Mouse (Mus musculus) kidney, adult 2 months (tissue): ENCODE measurements around the gene Pecr. TPM values are rescaled to one million over a fixed set of nuclear protein-coding genes. Genes with fewer than 3 reads are reported as not detected.
"Not testable (repeated sequence)": the region's sequence is repeated elsewhere in the genome, so short reads cannot be mapped to it uniquely, and the experiment has no call there.

Source experiments
- DNase-seq: peaks from one replicate; pipeline ENCODE4 v3.0.0; 2021
- H3K27ac ChIP-seq: fragments of 200-500 bp; 2 replicates; pipeline ENCODE4 v1.5.1; 2012; ENCODE audit warnings: low read depth, low read length, control low read depth, inconsistent platforms; ENCODE audit not compliant: insufficient read depth
- H3K27me3 ChIP-seq: fragments of 200-500 bp; replicated peaks from 2 replicates; pipeline ENCODE4 v1.6.1; 2012; ENCODE audit warnings: mild to moderate bottlenecking, moderate library complexity, low read length, inconsistent platforms; ENCODE audit not compliant: control insufficient read depth, insufficient read depth
- H3K36me3 ChIP-seq: fragments of 200-500 bp; 2 replicates; pipeline ENCODE4 v1.6.1; 2012; ENCODE audit warnings: mild to moderate bottlenecking, moderate library complexity, low read length, inconsistent platforms; ENCODE audit not compliant: control insufficient read depth, insufficient read depth
- H3K4me1 ChIP-seq: fragments of 200-500 bp; 2 replicates; pipeline ENCODE4 v1.6.1; 2011; ENCODE audit warnings: low read length; ENCODE audit not compliant: control insufficient read depth, insufficient read depth
- H3K4me3 ChIP-seq: fragments of 200-500 bp; 2 replicates; pipeline ENCODE4 v1.5.1; 2011; ENCODE audit warnings: mild to moderate bottlenecking, low read depth, low read length, control low read depth; ENCODE audit not compliant: insufficient read depth
- CTCF ChIP-seq: fragments of 200-500 bp; conservative IDR thresholded peaks from 2 replicates; pipeline ENCODE4 v1.5.1; 2011; ENCODE audit warnings: low read depth, mild to moderate bottlenecking, control low read depth, low read length, moderate library complexity, mixed read lengths; ENCODE audit not compliant: insufficient read depth, insufficient read length
- POLR2A ChIP-seq: fragments of 200-500 bp; IDR thresholded peaks from one replicate; pipeline ENCODE4 v1.6.1; 2011; ENCODE audit warnings: low read depth, low read length, control low read depth
- WGBS: fragments of 180-500 bp; shearing (Covaris S2); methylation state at CpG from one replicate; pipeline ENCODE4 v1.1.7; 2018; 5-methylcytosine and 5-hydroxymethylcytosine counted together
- polyA plus RNA-seq: library from polyadenylated mRNA; depleted of rRNA; stranded (reverse); fragments of >200 nt; gene quantifications from 2 replicates; pipeline ENCODE4 v1.2.3, GENCODE M21; 2012

The Pecr gene
- polyA plus RNA-seq, 1 experiment, result 254 TPM

GRCm38 (mm10) chr1:72232592-72232991, 51.5 kb downstream of the Pecr start:
- WGBS, result 73% methylated on average over 10 of the region's 10 CpGs
- 0 out of 2 replicates have a peak, but pooled peaks have one; percentile 10 for TF ChIP-seq CTCF
- H3K36me3 ChIP-seq, DNase-seq, H3K27ac ChIP-seq, H3K27me3 ChIP-seq, H3K4me3 ChIP-seq, H3K4me1 ChIP-seq: not testable (repeated sequence)

DNA sequence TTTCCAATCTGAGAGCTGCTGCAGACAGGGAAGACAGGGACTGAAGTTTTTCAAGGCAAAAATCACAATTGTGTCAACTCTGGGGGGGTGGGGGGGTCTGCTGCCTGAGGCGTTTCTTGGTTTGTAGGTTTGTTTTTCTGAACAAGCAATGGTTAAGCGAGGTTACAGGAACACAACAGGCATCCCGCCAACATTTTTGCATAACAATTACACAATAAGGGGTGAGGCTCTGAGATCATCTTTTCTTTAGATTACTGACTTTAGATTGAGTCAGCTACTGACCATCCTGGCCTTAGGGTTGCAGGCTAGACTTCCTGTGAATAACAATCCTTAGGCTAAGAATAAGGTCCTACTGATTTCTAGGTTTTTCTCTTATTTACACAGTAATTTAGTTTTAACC, 55.1 kb downstream of the Pecr start:
- WGBS, result 32% methylated on average over 3 of the region's 3 CpGs
- no peaks in the 10 kb centered on the region for H3K36me3 ChIP-seq
- TF ChIP-seq POLR2A (no peak), CTCF (no peak)
- no peaks in the 10 kb centered on the region for H3K27me3 ChIP-seq
- H3K4me1 ChIP-seq, result no peaks in the 10 kb centered on the region; the same call in 1 of the 2 replicates
- no peak overlapping the region for H3K4me3 ChIP-seq
- no peak overlapping the region for H3K27ac ChIP-seq
- DNase-seq, result no peak

- Histone ChIP-seq H3K27me3 (no peaks in the 10 kb centered on the region), H3K4me1 (no peaks in the 10 kb centered on the region), H3K27ac (no peak overlapping the region), H3K36me3 (no peaks in the 10 kb centered on the region), H3K4me3 (no peak overlapping the region)
- no peak for TF ChIP-seq CTCF
- TF ChIP-seq POLR2A, result no peak
- no peak for DNase-seq
- WGBS, result 92% methylated on average over 5 of the region's 5 CpGs
Observed at GRCm38 (mm10) chr1:72227546-72227945, 56.6 kb downstream of the Pecr start.

- Histone ChIP-seq H3K4me3 (no peak overlapping the region), H3K27me3 (no peaks in the 10 kb centered on the region), H3K4me1 (no peaks in the 10 kb centered on the region), H3K27ac (no peak overlapping the region), H3K36me3 (no peaks in the 10 kb centered on the region)
- 58% methylated on average over 4 of the region's 4 CpGs for WGBS
- DNase-seq, result no peak
- TF ChIP-seq POLR2A (no peak), CTCF (no peak)
Observed at GRCm38 (mm10) chr1:72226887-72227481, 57.1 kb downstream of the Pecr start.

- Histone ChIP-seq H3K27me3 (no peaks in the 10 kb centered on the region), H3K36me3 (no peaks in the 10 kb centered on the region), H3K4me3 (no peak overlapping the region), H3K4me1 (no peaks in the 10 kb centered on the region), H3K27ac (no peak overlapping the region)
- no peak for TF ChIP-seq POLR2A
- no peak for TF ChIP-seq CTCF
- DNase-seq, result peak; percentile 45
- 9% methylated on average over 12 of the region's 18 CpGs for whole genome bisulfite sequencing
Observed at GRCm38 (mm10) chr1:72226172-72226886, 57.8 kb downstream of the Pecr start.

DNA sequence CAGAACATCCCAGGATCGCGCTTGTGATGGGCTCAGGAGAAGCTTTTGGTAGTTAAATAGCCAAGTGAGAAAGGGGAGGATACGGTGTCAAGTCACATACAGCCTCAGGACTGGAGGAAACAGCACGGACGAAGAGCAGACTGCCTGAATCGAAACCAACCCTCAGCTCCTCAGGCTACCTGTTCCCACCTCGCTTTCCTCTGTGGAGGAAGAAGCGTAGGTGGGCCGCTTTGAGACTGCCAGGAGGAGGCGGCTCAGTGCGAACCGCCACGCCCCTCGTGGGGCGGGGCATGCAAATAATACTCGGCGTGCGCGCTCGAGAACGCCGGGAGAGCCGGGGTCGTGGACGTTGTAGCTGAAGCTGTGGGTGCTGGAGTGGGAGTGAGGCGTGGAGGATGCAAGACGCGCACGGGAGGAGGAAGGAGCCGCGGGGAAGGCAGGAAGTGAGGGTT, 58.4 kb downstream of the Pecr start:
- H3K4me1 ChIP-seq, H3K27ac ChIP-seq, H3K27me3 ChIP-seq, H3K36me3 ChIP-seq: not testable (repeated sequence)
- peak overlapping the region; percentile 56 for H3K4me3 ChIP-seq
- under 1% methylated on average over 25 of the region's 31 CpGs for WGBS
- peak; percentile 85 for DNase-seq

DNA sequence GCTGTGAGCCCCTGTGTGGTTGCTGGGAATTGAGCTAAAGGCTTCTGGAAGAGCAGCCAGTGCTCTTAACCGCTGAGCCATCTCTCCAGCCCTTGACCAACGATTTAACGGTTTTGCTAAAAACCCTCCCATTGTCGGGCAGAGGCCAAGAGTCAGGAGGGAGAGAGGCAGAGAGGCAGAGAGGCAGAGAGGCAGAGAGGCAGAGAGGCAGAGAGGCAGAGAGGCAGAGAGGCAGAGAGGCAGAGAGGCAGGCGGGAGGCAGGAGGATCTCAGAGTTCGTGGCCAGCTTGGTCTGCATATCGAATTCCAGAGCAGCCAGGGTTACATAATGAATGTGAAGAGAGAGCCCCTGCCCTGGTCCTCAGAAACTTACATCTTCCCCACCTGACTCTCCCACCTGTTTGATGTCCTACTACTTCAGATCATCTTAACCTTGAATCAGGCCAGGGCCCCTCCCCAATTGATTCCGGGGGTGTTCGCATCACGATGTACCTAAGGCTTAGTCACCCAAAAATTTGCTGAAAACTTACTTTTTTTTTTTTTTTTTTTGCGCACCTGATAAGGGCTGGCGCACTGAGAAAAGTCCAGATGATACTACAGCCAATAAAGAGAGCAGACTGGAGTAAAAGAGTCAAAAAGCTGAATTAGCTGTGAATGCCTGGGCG, 58.9 kb downstream of the Pecr start:
- no peak for DNase-seq
- no peak overlapping the region for H3K27ac ChIP-seq
- no peaks in the 10 kb centered on the region for H3K36me3 ChIP-seq
- WGBS, result 17% methylated on average over 13 of the region's 13 CpGs
- H3K4me1 ChIP-seq, result no peaks in the 10 kb centered on the region
- H3K4me3 ChIP-seq, result peak overlapping the region; percentile 56
- TF ChIP-seq CTCF (no peak), POLR2A (no peak)
- no peaks in the 10 kb centered on the region for H3K27me3 ChIP-seq
